Mouse (Mus musculus): Measurements from ENCODE around the gene AI661453.
A peak's percentile ranks its signal among the peaks of the same experiment; 100 is the strongest.

AI661453 gene

DNA sequence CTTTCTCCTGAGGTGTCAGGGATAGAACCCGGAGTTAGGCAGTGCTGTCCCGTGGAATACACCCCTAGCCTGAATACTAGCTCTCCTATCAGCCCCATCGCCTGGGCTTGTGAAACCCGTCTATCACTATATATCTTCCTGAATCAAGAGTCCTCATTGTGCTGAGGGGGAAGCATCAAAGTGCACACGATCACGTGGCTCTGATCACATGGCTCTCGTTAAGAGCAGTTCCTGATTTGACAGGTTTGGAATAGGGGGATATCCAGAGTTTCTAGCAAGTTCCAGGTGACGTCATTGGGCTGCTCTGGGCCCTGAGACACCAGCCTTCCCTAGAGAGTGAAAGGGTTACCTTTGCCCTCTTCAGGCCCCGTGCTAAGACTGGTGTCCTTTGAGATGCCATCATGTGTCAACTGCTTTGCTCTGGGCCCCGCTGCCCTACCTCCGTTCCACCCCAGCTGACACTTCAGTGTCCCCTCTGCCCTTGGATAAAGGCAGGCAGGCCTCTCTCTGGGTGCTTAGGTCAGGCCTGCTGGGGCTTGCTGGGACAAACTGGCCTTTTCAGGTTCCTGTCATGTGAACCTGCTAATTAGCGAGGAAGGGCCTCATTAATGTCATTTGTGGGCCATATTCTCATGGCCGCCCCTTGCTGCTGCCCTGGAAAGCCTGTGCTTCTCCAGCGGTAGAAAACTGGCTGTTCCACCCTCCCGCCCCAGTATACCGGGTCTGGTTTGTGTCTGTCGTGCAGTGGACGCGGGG lies 5.1 kb downstream of the AI661453 start:
- DNase-seq, result no peak

DNA sequence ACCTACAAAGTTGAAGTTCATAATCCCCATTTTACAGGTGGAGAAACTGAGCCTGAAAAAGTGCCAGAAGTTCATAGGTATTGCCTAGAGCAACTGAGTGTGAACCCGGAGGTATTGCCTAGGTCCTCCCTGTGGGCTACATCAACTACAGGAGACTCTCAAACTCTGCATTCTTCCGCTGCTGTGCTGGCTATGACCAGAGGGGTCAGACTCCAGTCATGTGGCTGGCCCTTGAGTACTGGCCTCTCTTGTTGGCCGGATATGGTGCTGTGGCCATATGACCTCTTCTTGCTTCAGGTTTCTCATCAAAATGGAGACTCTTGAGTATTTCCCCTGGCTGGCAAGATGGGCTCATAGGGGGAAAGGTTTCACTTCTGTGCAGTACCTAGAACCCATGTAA lies 5.9 kb downstream of the AI661453 start:
- no peak for DNase-seq

DNA sequence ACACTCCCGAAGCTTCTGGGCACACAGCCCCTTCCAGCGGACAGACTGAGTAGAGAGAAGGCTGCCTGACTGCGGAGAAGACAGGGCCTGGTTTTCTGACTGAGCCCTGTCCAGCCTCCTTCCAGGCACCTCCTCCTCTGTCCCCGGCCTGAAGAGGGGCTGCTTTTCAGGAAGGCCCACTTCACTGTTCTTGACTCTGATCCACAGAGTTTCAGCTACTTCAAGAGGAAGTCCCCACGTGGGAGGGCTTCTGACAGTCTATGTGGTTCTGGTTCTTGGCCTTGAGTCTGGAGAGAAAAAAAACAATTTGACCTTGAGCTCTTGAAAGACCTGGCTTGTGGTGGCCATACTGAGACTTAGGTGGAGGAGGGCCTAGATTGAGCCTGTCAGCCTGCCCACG lies 7.7 kb downstream of the AI661453 start:
- DNase-seq, result no peak

DNA sequence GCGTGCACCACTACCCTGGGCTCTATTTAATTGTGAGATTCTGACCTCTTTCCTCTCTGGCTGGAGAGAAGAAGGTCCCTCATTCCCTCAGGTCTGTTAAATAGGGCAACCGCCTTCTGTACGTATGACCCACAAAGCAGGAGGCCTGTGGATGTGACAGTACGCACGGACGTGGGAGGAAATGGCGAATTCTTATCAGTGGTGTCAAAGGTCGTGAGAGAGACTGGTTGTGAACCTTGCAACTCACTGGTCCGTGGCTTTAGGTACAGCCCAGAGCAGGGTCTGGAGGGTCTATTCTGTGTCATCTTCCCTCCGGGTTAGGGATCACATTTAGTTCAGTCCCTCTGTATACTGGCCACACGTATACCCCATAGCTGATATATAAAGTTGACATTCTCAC lies 9.1 kb downstream of the AI661453 start:
- DNase-seq, result no peak

DNA sequence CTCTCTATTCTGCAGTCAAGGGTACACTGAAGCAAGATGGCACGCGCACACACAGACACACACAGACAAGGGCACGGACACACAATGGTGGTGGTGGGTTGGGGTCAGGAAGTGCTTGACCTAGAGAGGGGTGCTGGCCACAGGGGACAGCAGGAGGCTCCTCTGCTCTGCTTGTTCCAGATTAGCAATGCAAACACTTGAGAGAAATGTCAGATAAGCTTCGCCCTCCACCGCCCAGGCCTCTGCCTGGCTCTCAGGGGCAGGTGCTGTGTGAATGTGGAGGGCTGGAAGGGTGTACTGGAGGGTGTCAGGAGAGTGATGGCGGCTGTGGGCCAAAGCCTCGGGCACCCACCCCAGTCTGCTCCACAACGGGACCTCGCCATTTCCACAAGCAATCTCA lies 9.6 kb downstream of the AI661453 start:
- DNase-seq, result no peak

DNA sequence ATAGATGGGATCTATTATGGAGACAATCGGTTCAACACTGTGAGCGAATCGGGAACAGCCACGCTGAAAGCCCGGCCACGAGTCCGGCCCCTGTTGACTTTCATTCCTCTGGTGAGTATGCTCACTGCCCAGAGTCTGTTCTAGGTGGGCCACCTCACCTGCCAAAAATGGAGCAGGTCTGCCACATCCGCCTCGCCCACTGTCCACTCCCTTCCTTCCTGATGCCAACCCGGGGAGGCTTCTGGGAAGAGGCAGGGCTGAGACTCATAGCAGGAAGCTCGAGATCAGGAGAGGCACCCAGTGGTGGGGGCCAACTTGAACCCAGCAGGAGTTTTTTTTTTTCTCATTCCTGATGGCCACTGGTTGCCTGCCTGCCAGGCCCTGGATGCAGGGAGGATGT lies 10.1 kb downstream of the AI661453 start:
- DNase-seq, result no peak

DNA sequence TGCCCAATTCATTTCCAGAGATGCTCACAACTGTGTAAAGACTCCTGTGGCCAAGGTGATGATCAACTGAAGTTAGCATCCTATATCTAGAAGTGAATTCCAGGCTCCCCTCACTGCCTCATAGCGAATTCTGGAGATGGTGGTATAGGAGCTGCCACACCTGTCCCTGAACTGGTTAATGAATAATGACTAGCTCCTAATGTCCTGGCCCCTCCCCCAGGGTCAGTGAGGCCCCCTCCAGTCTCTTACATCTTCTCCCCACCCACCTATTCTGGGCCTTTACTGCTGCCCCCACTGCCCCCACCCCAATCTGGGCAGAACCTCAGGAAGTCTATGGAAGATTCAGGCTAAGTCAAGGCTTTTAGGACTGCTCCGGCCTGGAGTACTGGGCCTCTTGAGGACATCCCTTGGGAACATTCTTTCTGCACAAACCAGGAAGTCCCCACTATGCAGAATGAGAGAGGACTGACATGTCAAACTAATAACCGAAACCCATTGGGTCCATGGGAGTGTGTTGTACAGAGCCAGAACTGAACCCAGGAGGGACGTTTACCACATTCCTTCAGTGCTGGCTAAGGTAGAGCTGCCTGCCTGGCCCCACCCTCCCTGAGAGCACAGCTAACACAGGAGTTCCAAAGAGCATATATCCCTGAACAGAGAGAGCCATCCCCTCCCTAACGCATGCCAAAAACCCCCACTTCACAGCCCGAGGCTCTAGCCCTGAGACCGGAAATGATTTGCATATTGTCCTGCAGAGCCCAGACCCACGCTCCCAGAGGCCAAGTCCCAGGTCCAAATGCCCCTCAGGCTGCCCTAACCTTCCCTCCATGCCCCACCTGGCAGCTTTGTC lies 12.3 kb downstream of the AI661453 start:
- DNase-seq, result no peak

DNA sequence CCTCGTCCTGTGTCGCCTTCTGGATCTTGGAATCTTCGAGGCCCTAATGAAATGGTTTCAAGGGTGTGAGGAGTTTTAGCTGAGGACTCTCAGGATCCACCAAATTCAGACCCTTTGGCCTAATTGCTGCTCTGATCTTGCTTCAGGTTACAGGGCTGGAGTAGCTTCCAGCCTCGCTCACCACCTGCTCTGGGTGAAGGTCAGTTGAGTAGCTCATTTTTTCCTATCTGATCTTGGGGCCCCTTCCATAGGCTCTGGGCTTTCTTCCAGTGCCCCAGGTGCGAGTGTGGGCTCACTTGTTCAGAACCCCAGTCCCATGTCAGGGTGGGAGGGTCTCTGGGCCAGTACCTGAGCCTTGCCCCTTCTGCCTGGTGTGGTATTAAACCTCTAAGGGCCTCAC lies 13.0 kb downstream of the AI661453 start:
- no peak for DNase-seq

DNA sequence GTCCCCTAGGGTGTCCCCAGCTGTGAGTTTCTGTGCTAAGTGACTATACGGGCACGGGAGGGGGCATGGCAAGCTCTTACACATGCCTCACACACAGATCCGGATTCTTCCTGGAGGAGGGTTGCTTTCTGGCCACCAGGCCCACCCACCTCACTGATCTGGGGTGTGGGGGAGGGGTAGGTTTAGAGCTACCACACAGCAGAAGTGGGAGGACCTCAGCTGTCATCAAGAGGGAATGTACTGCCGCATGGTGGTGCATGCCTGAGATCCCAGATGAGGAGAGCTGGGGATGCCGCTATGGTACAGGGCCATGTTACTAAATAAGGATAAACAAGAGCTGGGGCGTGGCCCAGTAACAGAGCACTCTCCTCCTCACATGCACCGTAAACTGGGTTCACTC lies 13.8 kb downstream of the AI661453 start:
- no peak for DNase-seq

DNA sequence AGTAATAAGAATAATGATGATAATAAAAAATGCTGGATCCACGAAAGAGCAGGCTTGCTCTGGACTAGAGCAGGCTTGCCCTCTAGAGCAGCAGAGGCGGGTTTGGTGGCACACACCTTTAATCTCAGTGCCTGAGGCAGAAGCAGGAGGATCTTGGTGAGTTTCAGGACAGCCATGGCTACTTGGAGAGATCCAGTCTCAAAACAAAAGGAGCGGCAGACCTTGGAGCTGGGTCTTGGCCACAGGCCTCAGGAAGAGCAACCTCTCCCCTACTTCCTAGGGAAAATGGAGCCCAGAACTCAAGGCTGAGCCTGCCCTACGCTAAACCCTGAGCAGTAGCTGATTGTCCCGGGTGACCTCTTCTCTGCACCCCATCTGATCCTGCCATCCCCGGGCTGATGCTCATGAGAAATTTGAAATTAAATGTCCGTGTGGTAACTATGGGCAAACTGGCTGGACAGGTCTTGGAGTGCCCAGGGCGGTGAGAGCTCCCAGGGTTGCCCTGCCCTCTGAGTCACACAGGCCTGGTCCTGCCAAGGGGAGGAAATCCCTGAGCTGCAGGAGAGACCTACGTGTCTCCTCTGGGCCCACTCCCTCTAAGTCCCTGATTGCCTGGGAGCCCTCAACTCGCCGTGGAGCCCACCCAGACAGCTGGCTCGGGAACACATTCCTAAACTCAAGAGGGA lies 14.6 kb downstream of the AI661453 start:
- DNase-seq, result no peak

DNA sequence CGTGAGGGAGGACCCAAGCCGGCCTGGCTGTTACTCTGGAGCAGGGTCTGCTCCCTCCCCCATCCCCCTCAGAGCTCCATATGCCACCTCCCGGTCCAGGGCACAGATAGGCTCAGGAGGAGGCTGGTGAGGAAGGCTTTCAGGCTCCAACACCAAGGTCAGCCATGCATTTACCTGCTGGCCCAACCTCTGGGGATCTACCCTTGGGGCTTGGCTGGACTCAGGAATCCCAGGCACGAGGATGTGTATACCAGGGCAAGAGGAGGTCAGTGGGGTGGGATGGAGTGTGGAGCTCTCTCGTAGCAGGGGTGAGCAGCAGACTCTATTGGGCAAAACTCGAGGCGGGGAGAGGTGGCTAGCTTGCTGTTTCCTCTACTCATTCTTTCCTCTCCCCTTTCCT lies 16.5 kb downstream of the AI661453 start:
- DNase-seq, result no peak

DNA sequence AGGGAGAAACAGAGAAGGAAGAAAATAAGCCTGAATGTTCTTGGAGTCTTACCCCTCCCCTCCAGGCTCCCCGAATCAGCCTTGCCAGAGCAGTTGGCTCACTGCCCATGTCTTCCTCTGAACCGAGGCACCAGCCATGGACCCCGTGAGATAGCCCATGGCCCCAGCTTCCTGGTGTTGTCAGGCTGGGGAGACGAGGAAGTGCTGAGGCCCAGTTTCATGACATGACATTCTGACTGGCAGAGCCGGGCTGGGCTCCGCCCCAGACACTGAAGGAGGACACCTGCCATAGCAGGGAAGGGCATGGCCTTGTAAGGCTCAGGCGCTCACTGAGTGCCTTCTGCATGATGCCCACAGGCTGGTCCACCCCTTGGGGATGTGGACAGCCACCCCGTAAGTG lies 18.3 kb downstream of the AI661453 start:
- peak; percentile 41 to 50 for DNase-seq

DNA sequence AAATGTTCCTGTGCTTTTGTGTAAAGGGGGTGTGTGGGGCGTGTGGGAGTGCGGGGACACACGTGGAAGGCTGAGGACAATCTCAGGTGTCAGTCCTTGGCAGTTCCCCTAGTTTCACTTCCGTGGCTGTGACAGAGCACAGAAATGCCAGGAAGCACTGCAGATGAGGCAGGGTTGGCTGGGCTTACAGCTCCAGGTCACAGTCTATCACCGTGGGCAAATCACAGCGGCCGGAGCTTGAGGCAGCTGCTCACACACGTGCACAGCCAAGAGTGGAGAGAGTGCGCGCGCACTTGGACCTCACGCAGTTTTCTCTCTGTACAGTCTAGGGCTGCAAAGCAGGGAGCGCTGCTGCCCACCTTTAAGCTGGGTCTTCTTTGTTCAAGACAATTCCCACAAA lies 21.9 kb downstream of the AI661453 start:
- DNase-seq, result peak; percentile 41 to 49

DNA sequence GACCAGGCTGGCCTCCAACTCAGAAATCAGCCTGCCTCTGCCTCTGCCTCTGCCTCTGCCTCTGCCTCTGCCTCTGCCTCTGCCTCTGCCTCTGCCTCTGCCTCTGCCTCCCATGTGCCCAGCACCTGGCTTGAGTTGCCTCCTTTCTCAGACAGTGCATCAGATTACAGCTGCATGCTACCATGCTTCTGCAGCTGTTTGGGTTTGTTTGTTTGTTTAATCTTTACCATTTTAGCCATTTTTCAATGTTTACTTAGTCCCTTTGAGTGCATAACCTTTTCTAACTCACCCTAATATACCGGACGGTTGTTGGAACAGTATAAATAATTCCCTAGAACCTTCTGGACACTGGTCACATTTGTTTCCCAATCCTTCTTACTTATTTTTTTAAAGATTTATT lies 22.5 kb downstream of the AI661453 start:
- DNase-seq, result no peak

DNA sequence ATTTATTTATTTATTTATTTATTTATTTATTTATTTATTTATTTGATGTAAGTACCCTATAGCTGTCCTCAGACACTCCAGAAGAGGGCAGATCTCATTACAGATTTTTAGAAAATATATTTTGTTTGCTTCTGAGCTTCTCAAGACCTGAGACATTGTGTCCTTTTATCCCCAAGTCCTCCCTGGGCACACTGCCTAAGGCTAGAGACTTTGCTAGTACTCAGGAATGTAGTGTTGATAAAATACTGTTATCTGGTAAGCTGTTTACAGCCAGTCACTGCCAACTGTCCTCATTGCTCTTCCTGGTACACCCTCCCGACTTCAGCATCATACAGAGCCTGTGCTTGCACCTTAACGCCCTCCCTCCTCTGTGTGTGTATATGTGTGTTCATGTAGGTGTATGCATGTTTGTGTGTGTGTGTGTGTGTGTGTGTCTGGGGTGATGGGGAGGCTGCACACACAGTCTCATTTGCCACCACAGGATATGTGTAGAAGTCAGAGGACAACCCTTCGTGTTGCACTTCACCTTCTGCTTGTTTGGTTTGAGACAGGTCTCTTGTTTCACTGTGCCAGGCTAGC lies 23.0 kb downstream of the AI661453 start:
- DNase-seq, result no peak

DNA sequence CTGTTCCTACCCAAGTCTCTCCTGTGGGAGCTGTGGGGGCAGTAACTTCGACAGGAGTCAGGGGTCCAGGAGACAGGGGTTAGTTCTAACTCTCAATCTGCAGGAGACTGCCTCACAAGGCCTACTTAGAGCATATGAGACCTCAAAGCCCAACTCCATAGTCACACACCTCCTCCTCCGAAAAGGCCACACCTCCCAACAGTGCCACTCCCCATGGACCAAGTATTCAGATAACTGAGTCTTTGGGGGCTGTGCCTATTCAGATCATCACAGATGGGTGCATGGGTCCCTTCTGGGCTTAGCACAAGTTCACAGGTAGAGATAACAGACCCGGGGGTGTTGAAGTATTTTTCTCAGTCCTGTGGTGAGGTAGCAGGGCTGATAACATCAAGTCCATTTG lies 25.3 kb downstream of the AI661453 start:
- DNase-seq, result no peak

DNA sequence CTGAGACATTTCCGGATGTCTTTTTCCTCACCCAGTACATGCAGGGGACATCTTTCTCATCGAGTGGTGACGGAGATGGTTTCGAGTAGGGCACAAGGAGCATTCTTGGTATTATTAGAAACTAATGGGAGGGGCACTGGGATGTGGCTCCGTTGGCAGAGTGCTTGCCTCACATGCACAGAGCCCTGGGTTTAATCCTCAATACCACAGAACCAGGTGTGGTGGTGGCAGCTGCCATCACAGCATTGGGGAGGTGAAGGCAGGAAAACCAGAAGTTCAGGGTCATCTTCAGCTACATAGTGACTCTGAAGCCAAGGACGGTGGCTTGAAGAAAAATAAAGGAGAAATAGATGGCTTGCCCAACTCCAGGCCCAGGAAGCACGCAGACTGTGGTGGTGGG lies 25.8 kb downstream of the AI661453 start:
- DNase-seq, result no peak

DNA sequence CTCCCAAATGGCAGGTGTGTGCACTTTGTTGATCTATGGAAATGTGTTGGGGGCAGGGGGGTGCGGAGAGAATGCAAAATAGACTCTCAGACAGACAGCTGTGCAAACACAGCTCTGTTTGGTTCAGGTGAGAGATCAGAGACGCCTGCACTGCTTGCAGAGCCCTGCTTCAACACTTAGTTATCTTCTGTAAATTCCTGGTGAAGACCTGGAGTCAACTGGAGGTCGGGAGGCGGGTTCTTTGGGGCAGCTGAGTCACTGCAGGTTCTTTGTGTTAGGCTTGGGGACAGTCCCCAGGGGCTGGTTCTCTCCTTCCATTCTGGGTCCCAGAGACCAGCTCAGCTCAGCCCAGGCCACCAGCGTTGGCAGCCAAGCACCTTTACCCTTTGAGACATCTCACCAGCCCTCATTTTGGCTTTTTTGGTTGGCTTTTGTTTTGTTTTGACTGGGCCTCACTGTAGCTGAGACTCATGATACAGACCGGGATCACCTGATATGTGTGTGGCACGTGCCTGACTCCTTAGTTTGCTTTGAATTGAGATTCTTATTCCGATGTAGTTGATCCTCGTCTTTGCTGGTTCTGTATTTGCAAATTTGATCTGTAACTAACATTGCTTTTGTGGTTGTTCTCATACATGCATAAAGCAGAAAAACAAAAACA lies 26.4 kb downstream of the AI661453 start:
- no peak for DNase-seq

DNA sequence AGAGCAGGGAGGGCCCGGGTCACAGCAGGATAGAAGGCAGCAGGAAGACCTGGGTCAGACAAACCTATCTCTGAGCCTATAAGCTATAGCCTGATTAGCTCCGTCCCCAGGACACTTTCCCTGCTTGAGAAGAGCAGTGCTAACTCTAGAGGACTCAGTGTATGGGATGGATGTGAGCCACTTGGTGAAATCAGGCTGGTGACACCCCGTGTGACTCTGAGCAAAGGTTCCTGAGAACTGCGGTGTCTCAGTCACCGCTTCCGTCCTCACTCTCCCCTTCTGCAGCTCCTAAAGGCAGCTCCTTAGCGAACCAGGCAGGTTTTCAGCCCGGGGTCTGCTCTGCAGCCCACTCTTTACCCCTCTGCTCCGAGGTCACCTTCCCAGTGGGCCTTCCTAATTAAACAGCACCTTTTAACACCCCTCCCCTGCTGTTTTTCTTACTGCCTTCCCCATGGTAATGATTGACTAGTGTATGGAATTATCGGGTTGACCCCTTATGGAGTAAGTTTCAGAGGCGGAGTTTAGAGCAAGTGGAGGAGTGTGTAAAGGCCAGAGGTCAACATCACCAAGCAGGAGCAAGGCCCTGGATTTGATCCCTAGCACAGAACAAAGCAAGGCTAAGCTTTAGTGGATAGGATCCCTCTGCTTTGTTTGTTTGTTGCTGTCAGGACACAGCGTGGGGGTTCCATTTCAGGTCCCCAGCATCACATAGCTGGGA lies 28.0 kb downstream of the AI661453 start:
- DNase-seq, result no peak

DNA sequence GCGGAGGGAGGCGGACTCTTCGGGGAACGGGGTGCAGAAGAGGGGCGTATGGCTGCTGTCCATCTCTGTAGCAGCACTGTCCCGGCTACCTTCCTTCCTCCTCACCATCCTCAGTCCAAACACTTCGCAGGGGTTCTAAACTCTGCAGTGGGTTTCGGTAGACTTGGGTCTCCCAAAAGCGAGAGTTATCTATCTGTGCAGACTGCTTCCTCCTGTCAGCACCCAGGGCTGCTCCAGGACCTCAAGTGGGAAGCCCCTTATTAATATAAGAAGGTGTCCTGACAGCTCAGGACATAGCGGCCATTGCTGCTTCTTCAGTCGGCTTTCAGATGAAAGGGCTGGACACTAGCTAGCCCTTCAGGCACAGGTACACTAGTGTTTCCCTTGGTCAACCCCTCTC lies 28.6 kb downstream of the AI661453 start:
- no peak for DNase-seq

DNA sequence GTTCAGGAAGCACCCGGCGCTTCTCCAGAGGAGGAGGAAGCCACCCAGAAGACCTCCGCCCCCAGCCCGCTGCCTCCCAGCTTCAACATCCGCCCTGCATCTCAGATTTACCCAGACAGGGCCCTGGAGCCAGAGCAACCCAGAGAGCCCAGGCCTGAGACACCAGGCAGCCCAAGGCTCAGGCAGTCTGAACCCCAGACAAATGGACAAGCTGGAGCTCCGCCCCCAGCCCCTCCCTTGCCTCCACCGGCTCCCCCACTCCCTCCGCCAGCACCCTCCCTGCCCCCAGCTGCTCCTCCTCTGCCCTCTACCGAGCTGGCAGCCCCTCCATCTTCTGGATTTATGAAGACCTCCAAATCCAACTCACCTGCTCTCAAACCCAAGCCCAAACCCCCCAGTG lies 29.9 kb downstream of the AI661453 start:
- peak in 1 of 2 experiments; percentile 28 for DNase-seq

DNA sequence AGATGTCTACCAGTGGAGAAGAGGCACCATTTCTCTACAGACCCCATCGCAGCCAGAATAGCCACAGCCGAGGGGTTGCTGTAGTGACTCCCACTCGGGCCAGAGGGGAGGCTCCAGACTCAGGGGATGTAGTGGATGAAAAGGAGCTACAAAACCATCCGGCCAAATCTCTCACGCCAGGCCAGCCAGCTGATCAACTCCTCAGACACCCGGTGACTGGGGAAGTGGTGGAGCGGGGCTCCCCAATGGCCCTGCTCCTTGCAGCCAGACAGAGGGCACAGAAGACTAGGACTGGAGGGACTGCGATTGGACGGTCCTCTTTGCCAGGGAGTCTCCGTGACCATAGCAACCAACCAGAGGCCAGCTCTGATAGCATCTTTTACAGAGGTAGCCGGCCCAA lies 31.2 kb downstream of the AI661453 start:
- DNase-seq, result no peak
